Mouse (Mus musculus): ENCODE measurements around the gene Gpr1.

DNA sequence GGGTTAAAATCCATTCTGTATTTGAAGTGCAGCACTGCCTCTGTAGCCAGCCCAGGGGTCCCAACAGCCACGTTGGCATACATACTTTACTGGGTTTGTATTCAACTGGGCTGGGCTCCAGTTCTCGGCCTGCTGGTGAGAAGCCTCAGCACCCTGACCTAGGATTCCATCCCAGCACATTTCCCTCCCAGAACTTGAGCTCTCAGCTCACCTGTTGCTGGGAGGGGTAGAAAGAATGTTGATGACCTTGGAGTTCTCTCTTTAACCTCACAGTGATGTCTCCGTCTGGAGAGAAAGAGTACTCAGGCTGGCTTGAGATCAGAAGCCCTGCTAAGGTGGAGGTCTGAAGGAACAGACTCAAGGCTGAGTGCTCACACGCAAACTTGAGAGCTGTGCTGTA lies 25.0 kb upstream of the Gpr1 start:
- TF ChIP-seq CTCF (IDR thresholded peaks at IDR 0.05; ENCODE audit: low read depth) (no peak), EP300 (IDR thresholded peaks at IDR 0.05; ENCODE audit: low read depth) (no peak)

Measured in liver, postnatal 0 days (tissue).